Mouse (Mus musculus): Measurements from ENCODE around the gene Coro2b. TPM values are rescaled to one million over a fixed set of nuclear protein-coding genes. Genes with fewer than 3 reads are reported as not detected.
A peak's percentile ranks its signal among the peaks of the same experiment; 100 is the strongest.

Gene Coro2b
- polyA plus RNA-seq, 1 experiment from 2014 or later, result 6.2 TPM

DNA sequence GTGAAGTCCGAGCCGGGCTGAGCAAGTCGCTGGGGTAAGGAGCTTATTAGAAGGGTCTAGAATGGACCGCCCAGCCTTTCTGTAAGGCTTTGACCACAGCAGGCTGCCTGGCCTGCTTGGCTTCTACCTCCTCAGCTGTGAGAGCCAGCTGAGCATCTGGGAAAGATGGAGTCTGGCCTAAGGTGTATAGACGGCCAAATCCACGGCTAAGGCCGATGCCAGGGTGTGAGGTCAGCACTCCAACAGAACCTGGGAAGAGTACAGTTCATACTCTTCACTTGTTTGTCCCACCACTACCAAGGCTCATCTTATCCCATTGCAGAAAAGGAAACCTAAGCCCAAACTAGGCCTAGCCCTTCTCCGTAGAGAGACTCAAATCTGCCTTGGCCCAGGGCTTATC lies 1.3 kb downstream of the Coro2b start:
- 79% methylated on average over 8 of the region's 8 CpGs for WGBS
- no peaks in the 10 kb centered on the region for H3K36me3 ChIP-seq
- no peak overlapping the region for H3K27ac ChIP-seq
- peak overlapping the region; percentile 74 for H3K4me3 ChIP-seq
- DNase-seq (ENCODE audit: low spot score), result no peak
- no peaks in the 10 kb centered on the region for H3K9me3 ChIP-seq (replicated peaks)
- H3K4me1 ChIP-seq, result peaks cover 43% of the 10 kb centered on the region
- H3K27me3 ChIP-seq (ENCODE audit: low read depth, poor library complexity, severe bottlenecking), result peaks cover 62% of the 10 kb centered on the region

DNA sequence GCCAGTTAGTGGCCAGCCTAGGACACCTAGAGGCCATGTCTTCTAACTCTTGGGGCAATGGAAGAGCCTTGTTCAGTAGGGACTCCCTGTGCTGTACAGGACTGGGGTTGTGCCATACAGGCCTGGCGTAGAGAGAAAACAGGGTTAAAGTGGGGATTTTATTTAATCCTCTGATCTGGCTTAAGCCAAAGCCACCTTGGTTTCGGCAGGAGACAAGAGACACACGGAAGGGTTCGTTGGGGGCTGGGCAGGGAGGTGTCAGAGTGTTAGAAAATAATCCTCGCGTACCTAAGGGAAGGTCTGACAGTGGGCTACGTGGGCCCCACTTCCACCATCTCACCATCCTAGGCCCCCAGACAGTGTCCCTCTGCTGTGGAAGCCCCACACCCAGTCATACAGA lies 2.2 kb downstream of the Coro2b start:
- Histone ChIP-seq H3K9me3 (replicated peaks) (no peaks in the 10 kb centered on the region), H3K4me3 (no peak overlapping the region), H3K27ac (no peak overlapping the region), H3K27me3 (ENCODE audit: low read depth, poor library complexity, severe bottlenecking) (peaks cover 56% of the 10 kb centered on the region), H3K36me3 (no peaks in the 10 kb centered on the region), H3K4me1 (peaks cover 51% of the 10 kb centered on the region)
- DNase-seq (ENCODE audit: low spot score), result no peak
- WGBS, result 84% methylated on average over 7 of the region's 7 CpGs

DNA sequence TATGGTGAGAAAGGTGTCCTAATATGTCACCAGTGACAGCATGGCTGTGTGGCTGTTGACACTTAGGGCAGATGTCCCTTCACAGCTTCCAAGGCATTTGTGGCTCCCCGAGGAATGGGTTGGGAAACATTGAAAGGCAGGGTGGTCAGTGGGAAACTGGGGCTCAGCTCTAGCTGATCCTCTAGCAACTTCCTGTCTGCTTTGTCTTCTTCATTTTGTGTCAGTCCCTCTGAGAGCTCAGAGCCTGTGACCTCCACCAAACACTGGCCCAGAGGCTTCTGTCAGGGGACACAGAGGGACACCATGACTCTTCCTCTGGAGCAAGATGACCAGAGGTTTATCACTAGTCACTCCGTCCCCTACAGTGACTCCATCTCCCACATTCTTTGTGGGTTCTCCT lies 2.7 kb downstream of the Coro2b start:
- no peak for DNase-seq (ENCODE audit: low spot score)
- H3K4me1 ChIP-seq, result peaks cover 53% of the 10 kb centered on the region
- H3K27ac ChIP-seq, result no peak overlapping the region
- peaks cover 51% of the 10 kb centered on the region for H3K27me3 ChIP-seq (ENCODE audit: low read depth, poor library complexity, severe bottlenecking)
- no peaks in the 10 kb centered on the region for H3K9me3 ChIP-seq (replicated peaks)
- H3K4me3 ChIP-seq, result no peak overlapping the region
- WGBS, result 83% methylated on average over 2 of the region's 2 CpGs
- no peaks in the 10 kb centered on the region for H3K36me3 ChIP-seq

DNA sequence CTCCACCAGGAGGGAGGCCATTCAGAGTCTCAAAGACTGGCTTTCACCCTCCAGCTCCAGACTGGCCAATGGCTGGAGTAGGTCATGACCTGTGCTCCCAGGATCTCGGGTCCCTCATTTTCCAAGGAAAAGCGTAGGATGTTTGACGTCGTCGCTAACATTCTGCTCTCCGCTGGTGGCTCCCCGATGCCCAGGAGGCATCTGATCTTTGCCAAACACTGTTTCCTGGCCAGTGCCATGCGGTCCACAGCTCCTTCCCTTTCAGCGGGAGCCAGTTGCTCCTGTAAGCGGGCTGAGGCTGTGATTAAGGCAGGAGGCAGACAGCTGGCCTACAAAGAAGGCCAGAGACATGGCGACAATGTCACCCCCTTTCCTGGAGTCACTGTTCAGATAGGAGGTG lies 4.0 kb downstream of the Coro2b start:
- Histone ChIP-seq H3K27me3 (ENCODE audit: low read depth, poor library complexity, severe bottlenecking) (peaks cover 38% of the 10 kb centered on the region), H3K9me3 (replicated peaks) (no peaks in the 10 kb centered on the region), H3K27ac (peak overlapping the region; percentile 51; the same call in 1 of the 2 replicates), H3K4me3 (no peak overlapping the region), H3K4me1 (peaks cover 53% of the 10 kb centered on the region), H3K36me3 (no peaks in the 10 kb centered on the region)
- no peak for DNase-seq (ENCODE audit: low spot score)
- 67% methylated on average over 11 of the region's 11 CpGs for WGBS

DNA sequence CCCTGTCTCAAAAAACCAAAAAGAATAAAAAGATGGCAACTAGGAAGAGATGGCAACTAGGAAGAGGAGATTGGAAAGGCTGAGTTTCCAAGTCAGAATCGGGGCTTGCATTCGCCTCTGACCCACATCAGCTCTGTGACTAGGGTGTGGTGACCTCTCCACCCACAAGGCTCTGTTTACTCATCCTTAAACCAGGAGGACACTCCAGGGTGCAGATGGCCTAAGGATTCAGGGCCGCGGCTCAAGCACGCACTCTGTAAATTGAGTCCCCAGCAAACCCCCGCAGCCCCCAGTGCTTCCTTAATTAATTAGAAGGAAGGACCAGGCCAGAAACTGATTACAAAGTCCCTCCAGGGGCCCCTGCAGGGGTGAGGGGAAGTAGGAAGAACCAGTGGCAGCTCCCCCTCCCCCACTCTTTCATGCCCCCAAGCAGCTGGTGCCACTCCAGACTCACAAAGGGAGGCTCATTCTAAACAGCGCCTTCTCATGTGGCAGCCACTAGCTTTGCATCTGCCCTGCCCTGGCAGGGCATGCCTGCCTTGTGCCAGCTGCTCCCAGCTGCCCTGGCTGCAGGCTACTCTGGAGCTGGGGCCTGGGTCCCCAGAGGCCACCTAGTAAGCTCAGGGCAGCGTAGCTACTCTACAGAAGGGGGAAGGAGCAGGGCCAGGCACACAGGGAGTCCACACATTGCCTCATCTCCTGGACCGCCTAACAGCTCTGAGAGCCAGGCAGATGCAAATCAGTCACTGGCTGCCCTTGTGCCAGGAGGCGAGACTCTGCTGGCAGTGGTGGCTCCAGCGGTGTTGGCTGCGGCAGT lies 5.2 kb downstream of the Coro2b start:
- DNase-seq (ENCODE audit: low spot score), result peak; percentile 53
- Histone ChIP-seq H3K4me1 (peaks cover 44% of the 10 kb centered on the region), H3K27me3 (ENCODE audit: low read depth, poor library complexity, severe bottlenecking) (peaks cover 30% of the 10 kb centered on the region), H3K36me3 (no peaks in the 10 kb centered on the region), H3K9me3 (replicated peaks) (no peaks in the 10 kb centered on the region), H3K27ac (peak overlapping the region; percentile 83), H3K4me3 (no peak overlapping the region)
- 28% methylated on average over 12 of the region's 12 CpGs for WGBS

DNA sequence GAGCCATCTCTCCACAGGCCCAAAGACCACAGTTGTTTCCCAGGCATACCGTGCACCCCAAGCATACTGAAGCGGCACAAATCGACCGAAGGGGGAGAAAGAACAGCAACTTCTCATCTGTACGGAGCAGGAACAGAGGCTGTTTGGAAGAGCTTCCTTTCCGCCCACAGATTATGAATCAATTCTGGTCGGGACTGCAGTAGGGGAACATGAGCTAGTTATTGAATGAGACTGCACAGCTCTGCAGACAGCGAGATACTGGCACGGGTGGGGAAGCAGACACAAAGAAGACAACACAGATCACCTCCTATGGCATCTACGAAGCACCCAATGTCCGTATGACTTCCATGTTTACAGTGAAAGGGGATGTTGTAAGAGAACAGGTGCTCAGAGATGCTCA lies 8.3 kb downstream of the Coro2b start:
- Histone ChIP-seq H3K27me3 (ENCODE audit: low read depth, poor library complexity, severe bottlenecking) (peaks cover 9% of the 10 kb centered on the region), H3K4me1 (peaks cover 56% of the 10 kb centered on the region), H3K27ac (no peak overlapping the region), H3K36me3 (no peaks in the 10 kb centered on the region), H3K4me3 (no peak overlapping the region), H3K9me3 (replicated peaks) (no peaks in the 10 kb centered on the region)
- DNase-seq (ENCODE audit: low spot score), result no peak
- WGBS, result 91% methylated on average over 11 of the region's 11 CpGs

DNA sequence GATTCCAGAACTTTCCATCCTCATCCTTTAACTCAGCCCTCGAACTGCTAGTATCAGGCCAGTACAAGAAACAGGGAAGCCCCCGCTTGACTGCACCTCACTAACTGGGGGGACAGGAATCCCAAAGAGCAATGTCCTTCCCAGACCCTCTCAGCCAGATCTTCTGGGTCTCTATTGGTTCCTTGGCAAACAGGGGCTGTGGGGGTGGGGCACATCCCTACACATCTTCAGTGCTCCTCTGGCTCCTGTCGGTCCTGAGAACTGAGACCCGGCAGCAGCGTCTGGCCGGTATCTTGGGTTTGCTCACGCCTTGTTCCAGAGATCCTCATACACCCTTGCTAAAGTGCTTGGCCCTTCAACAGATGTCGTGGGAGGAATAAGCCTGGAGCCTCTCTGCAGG lies 10.0 kb downstream of the Coro2b start:
- Histone ChIP-seq H3K27me3 (ENCODE audit: low read depth, poor library complexity, severe bottlenecking) (peaks cover 25% of the 10 kb centered on the region), H3K4me3 (no peak overlapping the region), H3K4me1 (peaks cover 59% of the 10 kb centered on the region), H3K27ac (no peak overlapping the region), H3K9me3 (replicated peaks) (no peaks in the 10 kb centered on the region), H3K36me3 (no peaks in the 10 kb centered on the region)
- no peak for DNase-seq (ENCODE audit: low spot score)
- WGBS, result 81% methylated on average over 8 of the region's 8 CpGs

DNA sequence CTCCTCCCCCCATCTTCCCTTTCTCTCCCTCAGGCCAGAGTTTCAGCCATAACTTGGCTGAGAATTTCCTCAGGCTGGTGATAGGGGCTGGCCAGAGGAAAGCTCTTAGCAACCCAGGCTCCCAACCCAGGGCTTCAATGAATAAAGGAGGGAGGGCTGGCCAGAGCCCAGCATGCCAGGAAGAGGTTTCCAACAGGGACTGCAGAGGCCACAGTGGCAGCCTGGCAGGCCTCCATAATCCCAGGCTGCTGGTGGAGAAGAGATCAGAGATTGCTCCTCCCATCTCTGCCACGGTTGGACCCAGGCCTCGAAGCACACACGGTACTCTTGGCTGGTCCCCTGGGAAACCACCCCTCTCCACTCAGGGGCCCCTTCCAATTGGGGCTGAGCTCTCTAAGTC lies 10.4 kb downstream of the Coro2b start:
- 34% methylated on average over 3 of the region's 3 CpGs for WGBS
- peaks cover 28% of the 10 kb centered on the region for H3K27me3 ChIP-seq (ENCODE audit: low read depth, poor library complexity, severe bottlenecking)
- DNase-seq (ENCODE audit: low spot score), result no peak
- H3K27ac ChIP-seq, result peak overlapping the region; percentile 27
- peaks cover 59% of the 10 kb centered on the region for H3K4me1 ChIP-seq
- no peaks in the 10 kb centered on the region for H3K36me3 ChIP-seq
- no peak overlapping the region for H3K4me3 ChIP-seq
- H3K9me3 ChIP-seq (replicated peaks), result no peaks in the 10 kb centered on the region

DNA sequence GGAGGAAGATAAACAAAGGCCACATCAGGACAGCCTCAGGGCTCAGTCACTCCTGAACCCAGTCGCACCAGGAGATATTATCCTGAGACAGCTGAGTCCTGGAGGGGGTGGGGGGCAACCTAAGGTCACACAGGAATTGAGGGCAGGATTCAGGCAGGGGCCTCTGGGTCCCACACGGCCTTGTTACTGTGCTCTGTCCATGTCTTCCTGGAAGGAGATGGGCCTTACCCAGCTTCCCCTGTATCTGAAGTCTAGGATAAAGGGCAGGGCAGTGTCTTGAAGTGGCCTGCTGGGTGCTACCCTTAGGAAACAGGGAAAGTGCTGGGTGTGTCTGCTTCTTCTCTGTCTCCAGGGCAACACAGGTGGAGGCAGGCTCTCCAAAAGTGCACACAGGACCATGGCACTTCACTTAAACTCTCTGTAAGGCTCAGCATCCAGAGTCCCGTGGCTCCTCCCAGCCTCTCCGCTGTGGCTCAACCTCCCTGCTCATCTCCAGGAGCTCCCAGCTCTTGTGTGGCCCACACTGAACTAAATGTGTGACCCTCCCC lies 12.0 kb downstream of the Coro2b start:
- peaks cover 59% of the 10 kb centered on the region for H3K4me1 ChIP-seq
- 0 out of 2 replicates have a peak overlapping the region, but pooled peaks have one; percentile 11 for H3K27ac ChIP-seq
- H3K27me3 ChIP-seq (ENCODE audit: low read depth, poor library complexity, severe bottlenecking), result peaks cover 34% of the 10 kb centered on the region

DNA sequence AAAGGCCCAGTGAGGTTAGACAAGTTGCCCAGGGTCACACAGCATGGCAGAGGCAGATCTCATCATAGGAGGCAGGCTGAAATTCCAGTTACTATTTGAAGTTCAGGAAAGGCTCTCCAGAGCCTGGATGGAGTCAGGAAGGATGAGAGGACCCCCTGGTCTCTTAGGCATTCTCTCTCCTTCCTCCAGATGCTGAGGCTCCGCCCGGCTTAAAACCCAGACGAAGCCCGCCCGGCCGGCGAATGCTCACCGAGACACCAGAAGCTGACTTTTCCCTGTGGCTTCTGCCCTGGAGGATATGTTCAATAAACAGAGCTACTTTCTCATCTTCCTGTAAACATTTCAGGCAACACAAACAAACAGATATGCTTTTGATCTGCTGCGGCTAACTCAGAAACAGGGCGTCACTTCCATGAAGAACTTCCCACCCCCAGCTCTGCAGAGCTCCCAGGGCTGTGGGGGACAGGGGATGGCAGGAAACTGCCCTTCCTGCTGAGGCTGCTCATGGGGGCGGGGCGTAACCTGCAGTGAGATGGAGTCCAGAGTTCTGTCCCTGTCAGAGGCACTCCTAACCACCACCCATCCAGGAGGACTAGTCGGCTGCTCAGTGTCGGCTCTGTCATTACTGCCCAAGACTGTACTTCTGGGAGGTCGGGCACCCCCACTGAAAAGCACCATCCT lies 13.9 kb downstream of the Coro2b start:
- no peak for DNase-seq (ENCODE audit: low spot score)
- no peaks in the 10 kb centered on the region for H3K36me3 ChIP-seq
- 6% methylated on average over 15 of the region's 15 CpGs for WGBS
- H3K4me1 ChIP-seq, result peaks cover 72% of the 10 kb centered on the region
- peaks cover 34% of the 10 kb centered on the region for H3K27me3 ChIP-seq (ENCODE audit: low read depth, poor library complexity, severe bottlenecking)
- 0 out of 2 replicates have a peak overlapping the region, but pooled peaks have one; percentile 11 for H3K4me3 ChIP-seq
- H3K27ac ChIP-seq, result peak overlapping the region; percentile 37
- no peaks in the 10 kb centered on the region for H3K9me3 ChIP-seq (replicated peaks)

More for the DNA sequence above, 12.0 kb downstream of the Coro2b start:
- 56% methylated on average over 4 of the region's 4 CpGs for WGBS
- no peak overlapping the region for H3K4me3 ChIP-seq
- no peaks in the 10 kb centered on the region for H3K9me3 ChIP-seq (replicated peaks)
- DNase-seq (ENCODE audit: low spot score), result no peak
- H3K36me3 ChIP-seq, result no peaks in the 10 kb centered on the region

DNA sequence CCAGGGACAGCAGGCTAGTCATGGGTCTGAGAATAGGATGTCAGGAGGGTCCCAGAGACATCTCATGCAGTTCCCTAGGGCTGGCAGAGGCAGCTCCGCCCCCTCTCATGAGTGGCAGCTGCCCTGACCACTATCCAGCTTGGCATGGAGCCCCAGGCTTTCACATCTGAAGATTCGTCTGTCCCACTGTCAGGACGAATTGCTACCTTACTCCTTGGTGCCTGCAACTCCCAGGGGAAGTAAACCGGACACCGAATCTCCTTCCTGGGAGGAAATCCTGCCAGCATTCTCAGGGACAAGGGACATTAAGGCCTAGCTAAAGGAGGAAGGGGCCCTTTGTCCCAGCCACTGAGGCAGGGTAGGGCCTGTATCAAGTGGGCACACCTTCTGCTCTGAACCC lies 14.6 kb downstream of the Coro2b start:
- Histone ChIP-seq H3K4me1 (peaks cover 78% of the 10 kb centered on the region), H3K27ac (peak overlapping the region; percentile 37), H3K9me3 (replicated peaks) (no peaks in the 10 kb centered on the region), H3K36me3 (no peaks in the 10 kb centered on the region), H3K4me3 (no peak overlapping the region), H3K27me3 (ENCODE audit: low read depth, poor library complexity, severe bottlenecking) (peaks cover 34% of the 10 kb centered on the region)
- DNase-seq (ENCODE audit: low spot score), result no peak
- 58% methylated on average over 5 of the region's 5 CpGs for WGBS

DNA sequence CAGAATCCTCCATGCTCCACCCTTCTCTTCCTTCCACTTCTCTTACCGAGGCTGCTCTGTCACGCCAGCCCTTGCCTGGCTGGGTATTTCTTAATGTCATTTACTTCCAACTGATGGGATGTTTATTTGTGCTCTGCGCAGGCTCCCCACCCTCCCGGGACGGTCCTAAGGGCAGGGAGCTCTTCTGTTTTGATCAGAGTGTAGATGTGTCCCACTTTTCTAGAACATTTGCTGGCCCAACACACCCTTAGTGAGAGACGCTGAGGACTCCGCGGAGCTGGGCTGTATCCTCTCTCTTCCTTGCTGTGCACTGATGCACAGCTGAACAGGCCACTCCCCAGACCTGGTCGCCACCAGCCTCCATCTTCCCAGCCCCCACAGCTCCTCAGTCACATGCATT lies 15.3 kb downstream of the Coro2b start:
- peaks cover 34% of the 10 kb centered on the region for H3K27me3 ChIP-seq (ENCODE audit: low read depth, poor library complexity, severe bottlenecking)
- H3K4me1 ChIP-seq, result peaks cover 83% of the 10 kb centered on the region
- H3K4me3 ChIP-seq, result no peak overlapping the region
- peak overlapping the region; percentile 37 for H3K27ac ChIP-seq
- no peaks in the 10 kb centered on the region for H3K36me3 ChIP-seq
- no peak for DNase-seq (ENCODE audit: low spot score)
- H3K9me3 ChIP-seq (replicated peaks), result no peaks in the 10 kb centered on the region
- 57% methylated on average over 9 of the region's 9 CpGs for WGBS

DNA sequence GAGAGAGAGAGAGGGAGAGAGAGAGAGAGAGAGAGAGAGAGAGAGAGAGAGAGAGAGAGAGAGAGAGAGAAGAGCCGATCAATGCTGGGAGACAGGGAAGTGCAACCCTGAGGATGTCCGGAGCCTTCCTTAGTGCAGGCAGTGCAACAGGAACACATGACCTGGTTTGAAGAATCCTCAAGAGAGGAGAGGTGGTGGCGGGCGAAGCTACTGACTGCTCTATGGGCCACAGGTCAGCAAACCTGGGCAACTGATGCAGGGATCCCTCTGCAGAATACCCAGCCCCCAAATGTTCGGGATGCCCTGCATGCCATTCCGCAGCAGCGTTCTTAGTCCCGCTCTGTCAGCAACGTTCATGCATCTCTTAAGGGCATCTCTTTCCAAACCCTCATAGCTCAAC lies 15.9 kb downstream of the Coro2b start:
- H3K4me1 ChIP-seq, result peaks cover 78% of the 10 kb centered on the region
- H3K27me3 ChIP-seq (ENCODE audit: low read depth, poor library complexity, severe bottlenecking), result peaks cover 34% of the 10 kb centered on the region
- no peak overlapping the region for H3K4me3 ChIP-seq
- H3K27ac ChIP-seq, result 0 out of 2 replicates have a peak overlapping the region, but pooled peaks have one; percentile 28
- DNase-seq (ENCODE audit: low spot score), result no peak
- H3K9me3 ChIP-seq (replicated peaks), result no peaks in the 10 kb centered on the region
- no peaks in the 10 kb centered on the region for H3K36me3 ChIP-seq
- WGBS, result 69% methylated on average over 9 of the region's 9 CpGs

Data from limb, embryonic 10.5 days (tissue).